Mouse (Mus musculus): ENCODE results near the gene Ptov1. TPM values are rescaled to one million over a fixed set of nuclear protein-coding genes. Genes with fewer than 3 reads are reported as not detected.
A peak's percentile ranks its signal among the peaks of the same experiment; 100 is the strongest.

Ptov1 gene
- polyA plus RNA-seq, 1 experiment: 187 TPM

DNA sequence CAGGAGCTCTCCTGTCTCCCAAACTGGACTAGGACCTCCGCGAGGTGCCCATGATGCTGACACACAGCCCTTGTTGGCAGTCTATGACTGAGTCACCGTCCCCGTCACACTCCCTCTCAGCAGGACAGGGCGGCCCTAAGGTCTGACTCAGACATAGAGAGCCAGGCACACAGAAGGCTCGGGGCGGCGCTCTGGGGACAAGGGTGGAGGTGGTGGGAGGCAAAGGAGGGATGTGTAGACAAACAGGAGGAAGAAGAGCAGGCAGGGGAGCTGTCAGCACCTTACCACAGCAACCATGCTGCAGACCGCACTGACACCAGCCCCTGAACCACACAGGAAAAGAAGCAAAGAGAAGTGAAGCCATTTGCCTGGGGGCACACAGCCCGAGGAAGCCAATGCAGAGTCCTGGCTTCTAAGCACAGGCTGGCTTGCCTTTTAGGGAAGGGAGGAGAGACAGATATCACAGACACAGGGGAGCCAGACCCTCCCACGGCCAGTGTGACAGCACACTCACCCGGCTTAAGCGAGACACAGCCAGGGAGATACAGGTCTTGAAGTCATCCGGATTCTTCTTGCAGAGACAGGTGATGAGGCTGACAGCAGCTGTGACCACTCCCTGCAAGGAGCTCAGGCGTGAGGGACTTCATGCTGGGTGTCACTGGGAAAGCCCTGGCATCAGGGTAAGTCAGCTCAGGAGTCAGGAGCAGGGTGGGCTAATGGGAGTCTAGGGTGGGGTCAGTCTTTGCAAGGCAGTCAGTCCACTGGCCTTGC, 39.3 kb upstream of the Ptov1 start:
- H3K36me3 ChIP-seq (ENCODE audit: control insufficient read depth, insufficient read depth, low read length): no peaks in the 10 kb centered on the region; the same call in 1 of the 2 replicates
- TF ChIP-seq POLR2A (IDR thresholded peaks at IDR 0.05; ENCODE audit: control insufficient read depth, low read depth, low read length) (no peak), CTCF (IDR thresholded peaks at IDR 0.05; ENCODE audit: control insufficient read depth, insufficient read depth, insufficient replicate concordance, low read depth, low read length) (no peak)

GRCm38 (mm10) chr7:44905430-44905829, 35.8 kb upstream of the Ptov1 start:
- Histone ChIP-seq H3K4me1 (ENCODE audit: control insufficient read depth, insufficient read depth, low read length) (peaks cover 3% of the 10 kb centered on the region; the same call in 1 of the 2 replicates), H3K4me3 (ENCODE audit: control insufficient read depth, low read depth, low read length) (no peak overlapping the region), H3K27ac (ENCODE audit: control insufficient read depth, insufficient read depth, low read depth, low read length) (no peak overlapping the region), H3K27me3 (ENCODE audit: control insufficient read depth, insufficient read depth, low read length) (no peaks in the 10 kb centered on the region), H3K36me3 (ENCODE audit: control insufficient read depth, insufficient read depth, low read length) (no peaks in the 10 kb centered on the region; the same call in 1 of the 2 replicates)
- peak; percentile 34; the same call in 1 of the 2 replicates for TF ChIP-seq POLR2A (IDR thresholded peaks at IDR 0.05; ENCODE audit: control insufficient read depth, low read depth, low read length)
- no peak for TF ChIP-seq CTCF (IDR thresholded peaks at IDR 0.05; ENCODE audit: control insufficient read depth, insufficient read depth, insufficient replicate concordance, low read depth, low read length)

More for the DNA sequence above, 39.3 kb upstream of the Ptov1 start:
- H3K4me3 ChIP-seq (ENCODE audit: control insufficient read depth, low read depth, low read length): no peak overlapping the region
- no peaks in the 10 kb centered on the region for H3K27me3 ChIP-seq (ENCODE audit: control insufficient read depth, insufficient read depth, low read length)
- no peak overlapping the region for H3K27ac ChIP-seq (ENCODE audit: control insufficient read depth, insufficient read depth, low read depth, low read length)
- H3K4me1 ChIP-seq (ENCODE audit: control insufficient read depth, insufficient read depth, low read length): no peaks in the 10 kb centered on the region

DNA sequence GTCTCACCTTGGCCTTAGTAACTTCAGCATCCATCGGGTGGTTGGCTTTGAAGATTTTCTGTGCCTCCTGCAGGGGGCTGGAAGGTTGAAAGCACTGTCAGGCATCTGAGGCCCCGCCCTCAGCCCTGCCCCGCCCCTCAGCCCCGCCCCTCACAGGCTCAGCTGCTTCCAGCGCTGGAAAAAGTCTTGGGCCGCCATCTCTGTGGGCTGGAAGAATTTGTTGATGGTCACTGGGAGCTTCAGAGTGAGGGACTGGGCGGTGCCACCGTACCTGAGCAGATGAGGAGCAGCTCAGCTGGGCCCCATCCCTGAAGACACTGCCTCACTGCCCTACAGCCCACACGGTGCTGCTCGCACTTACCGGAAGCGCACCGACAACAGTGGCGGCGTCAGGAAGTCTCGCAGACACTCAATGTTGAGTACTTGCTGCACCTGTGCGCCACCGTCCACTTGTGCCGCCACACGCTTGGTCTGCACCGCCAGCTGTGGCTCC, 31.7 kb upstream of the Ptov1 start:
- Histone ChIP-seq H3K36me3 (ENCODE audit: control insufficient read depth, insufficient read depth, low read length) (no peaks in the 10 kb centered on the region; the same call in 1 of the 2 replicates), H3K4me1 (ENCODE audit: control insufficient read depth, insufficient read depth, low read length) (peaks cover 22% of the 10 kb centered on the region), H3K27me3 (ENCODE audit: control insufficient read depth, insufficient read depth, low read length) (no peaks in the 10 kb centered on the region), H3K27ac (ENCODE audit: control insufficient read depth, insufficient read depth, low read depth, low read length) (0 out of 2 replicates have a peak overlapping the region, but pooled peaks have one; percentile 12), H3K4me3 (ENCODE audit: control insufficient read depth, low read depth, low read length) (peak overlapping the region; percentile 53)
- no peak; the same call in 1 of the 2 replicates for TF ChIP-seq POLR2A (IDR thresholded peaks at IDR 0.05; ENCODE audit: control insufficient read depth, low read depth, low read length)
- no peak for TF ChIP-seq CTCF (IDR thresholded peaks at IDR 0.05; ENCODE audit: control insufficient read depth, insufficient read depth, insufficient replicate concordance, low read depth, low read length)

- H3K4me1 ChIP-seq (ENCODE audit: control insufficient read depth, insufficient read depth, low read length): peaks cover 23% of the 10 kb centered on the region
- no peak overlapping the region for H3K4me3 ChIP-seq (ENCODE audit: control insufficient read depth, low read depth, low read length)
- no peak overlapping the region for H3K27ac ChIP-seq (ENCODE audit: control insufficient read depth, insufficient read depth, low read depth, low read length)
- H3K27me3 ChIP-seq (ENCODE audit: control insufficient read depth, insufficient read depth, low read length): no peaks in the 10 kb centered on the region
- no peaks in the 10 kb centered on the region for H3K36me3 ChIP-seq (ENCODE audit: control insufficient read depth, insufficient read depth, low read length)
- TF ChIP-seq CTCF (IDR thresholded peaks at IDR 0.05; ENCODE audit: control insufficient read depth, insufficient read depth, insufficient replicate concordance, low read depth, low read length) (no peak), POLR2A (IDR thresholded peaks at IDR 0.05; ENCODE audit: control insufficient read depth, low read depth, low read length) (no peak)
These were observed 31.0 kb upstream of the Ptov1 start for GRCm38 (mm10) chr7:44900632-44901031.

GRCm38 (mm10) chr7:44898607-44899006, 29.0 kb upstream of the Ptov1 start:
- H3K4me3 ChIP-seq (ENCODE audit: control insufficient read depth, low read depth, low read length): no peak overlapping the region
- H3K4me1 ChIP-seq (ENCODE audit: control insufficient read depth, insufficient read depth, low read length): peaks cover 26% of the 10 kb centered on the region
- TF ChIP-seq CTCF (IDR thresholded peaks at IDR 0.05; ENCODE audit: control insufficient read depth, insufficient read depth, insufficient replicate concordance, low read depth, low read length): no peak; the same call in 1 of the 2 replicates
- no peak for TF ChIP-seq POLR2A (IDR thresholded peaks at IDR 0.05; ENCODE audit: control insufficient read depth, low read depth, low read length)
- no peak overlapping the region; the same call in 1 of the 2 replicates for H3K27ac ChIP-seq (ENCODE audit: control insufficient read depth, insufficient read depth, low read depth, low read length)
- H3K27me3 ChIP-seq (ENCODE audit: control insufficient read depth, insufficient read depth, low read length): no peaks in the 10 kb centered on the region
- H3K36me3 ChIP-seq (ENCODE audit: control insufficient read depth, insufficient read depth, low read length): no peaks in the 10 kb centered on the region

- no peaks in the 10 kb centered on the region for H3K27me3 ChIP-seq (ENCODE audit: control insufficient read depth, insufficient read depth, low read length)
- peaks cover 30% of the 10 kb centered on the region for H3K4me1 ChIP-seq (ENCODE audit: control insufficient read depth, insufficient read depth, low read length)
- no peaks in the 10 kb centered on the region for H3K36me3 ChIP-seq (ENCODE audit: control insufficient read depth, insufficient read depth, low read length)
- peak overlapping the region; percentile 50 for H3K27ac ChIP-seq (ENCODE audit: control insufficient read depth, insufficient read depth, low read depth, low read length)
- TF ChIP-seq CTCF (IDR thresholded peaks at IDR 0.05; ENCODE audit: control insufficient read depth, insufficient read depth, insufficient replicate concordance, low read depth, low read length): no peak
- TF ChIP-seq POLR2A (IDR thresholded peaks at IDR 0.05; ENCODE audit: control insufficient read depth, low read depth, low read length): no peak
- H3K4me3 ChIP-seq (ENCODE audit: control insufficient read depth, low read depth, low read length): peak overlapping the region; percentile 80
These were observed 26.9 kb upstream of the Ptov1 start for GRCm38 (mm10) chr7:44896499-44896898.

GRCm38 (mm10) chr7:44895593-44896434, 26.2 kb upstream of the Ptov1 start, which contains the start of gene Fuz:
Gene Fuz, plus strand, starts transcription at chr7:44896079.
- H3K27ac ChIP-seq (ENCODE audit: control insufficient read depth, insufficient read depth, low read depth, low read length): peak within 1 kb of the TSS; percentile 81
- TF ChIP-seq CTCF (IDR thresholded peaks at IDR 0.05; ENCODE audit: control insufficient read depth, insufficient read depth, insufficient replicate concordance, low read depth, low read length): peak; percentile 35; the same call in 1 of the 2 replicates
- TF ChIP-seq POLR2A (IDR thresholded peaks at IDR 0.05; ENCODE audit: control insufficient read depth, low read depth, low read length): peak; percentile 39; the same call in 1 of the 2 replicates
- peak within 1 kb of the TSS; percentile 80 for H3K4me3 ChIP-seq (ENCODE audit: control insufficient read depth, low read depth, low read length)
- no peaks in the 10 kb centered on the region for H3K27me3 ChIP-seq (ENCODE audit: control insufficient read depth, insufficient read depth, low read length)
- peaks cover 29% of the 10 kb centered on the region for H3K4me1 ChIP-seq (ENCODE audit: control insufficient read depth, insufficient read depth, low read length)
- no peaks in the 10 kb centered on the region for H3K36me3 ChIP-seq (ENCODE audit: control insufficient read depth, insufficient read depth, low read length)
